Mouse (Mus musculus) megakaryocyte, embryonic 14.5 days (primary cell): ENCODE data around the gene Fmo6.

Experiments used
- FLI1 ChIP-seq: IDR thresholded peaks from 2 replicates; pipeline ENCODE4 v1.6.1; 2012; ENCODE audit warnings: low read length, inconsistent platforms, mixed read lengths
- GATA1 ChIP-seq: IDR thresholded peaks from 3 replicates; pipeline ENCODE4 v1.6.1; 2012; ENCODE audit warnings: mixed read lengths, low read length, inconsistent platforms, borderline replicate concordance

- no peak for TF ChIP-seq GATA1
- TF ChIP-seq FLI1, result no peak
Measured at GRCm38 (mm10) chr1:162938696-162939351, 1.5 kb upstream of the Fmo6 start.
